Mouse (Mus musculus) forebrain, embryonic 12.5 days (tissue): ENCODE results near the gene Chn1. TPM values are rescaled to one million over a fixed set of nuclear protein-coding genes. Genes with fewer than 3 reads are reported as not detected.

ENCODE experiments used
- ATAC-seq: fragments of 200-750 bp; cut with Nextera tagmentation; 2 replicates; pipeline ENCODE4 v1.8.0; 2017; ENCODE audit warnings: moderate TSS enrichment; ENCODE audit not compliant: low FRiP score
- H3K27ac ChIP-seq: fragments of 300-500 bp; sonication (generic); 2 replicates; pipeline ENCODE4 v1.5.1; 2016; ENCODE audit warnings: mild to moderate bottlenecking
- H3K27me3 ChIP-seq: fragments of 300-500 bp; sonication (generic); 2 replicates; pipeline ENCODE4 v1.6.1; 2016; ENCODE audit warnings: mild to moderate bottlenecking
- H3K36me3 ChIP-seq: fragments of 300-500 bp; sonication (generic); replicated peaks from 2 replicates; pipeline ENCODE4 v1.6.1; 2016; ENCODE audit warnings: mild to moderate bottlenecking
- H3K4me1 ChIP-seq: fragments of 300-500 bp; sonication (generic); 2 replicates; pipeline ENCODE4 v1.6.1; 2016
- H3K4me2 ChIP-seq: fragments of 300-500 bp; sonication (generic); 2 replicates; pipeline ENCODE4 v1.6.1; 2016; ENCODE audit warnings: mild to moderate bottlenecking, moderate library complexity
- H3K4me3 ChIP-seq: fragments of 300-500 bp; sonication (generic); replicated peaks from 2 replicates; pipeline ENCODE4 v1.5.1; 2016; ENCODE audit warnings: mild to moderate bottlenecking
- H3K9ac ChIP-seq: fragments of 300-500 bp; sonication (generic); 2 replicates; pipeline ENCODE4 v1.6.1; 2016; ENCODE audit warnings: mild to moderate bottlenecking
- H3K9me3 ChIP-seq: fragments of 300-500 bp; sonication (generic); 2 replicates; pipeline ENCODE4 v1.6.1; 2016
- WGBS: fragments of 180-500 bp; shearing (Covaris S2); methylation state at CpG from one replicate; pipeline ENCODE4 v1.1.7; 2016; 5-methylcytosine and 5-hydroxymethylcytosine counted together
- polyA plus RNA-seq: library from polyadenylated mRNA; unstranded; fragments of >200 nt; fragmentation: Nextera tagmentation; extraction: Ambion mirVana; gene quantifications from 2 replicates; pipeline ENCODE4 v1.2.1, GENCODE M21; 2016

The Chn1 gene
- polyA plus RNA-seq, 1 experiment from 2014 or later: 66.0 TPM

GRCm38 (mm10) chr2:73612941-73613340 is 162.2 kb downstream of the Chn1 start:
- H3K9ac ChIP-seq: no peak overlapping the region
- WGBS: 91% methylated on average over 7 of the region's 7 CpGs
- H3K4me3 ChIP-seq: no peak overlapping the region
- no peaks in the 10 kb centered on the region for H3K9me3 ChIP-seq
- no peaks in the 10 kb centered on the region for H3K4me1 ChIP-seq
- H3K27ac ChIP-seq: no peak overlapping the region
- no peak overlapping the region for H3K4me2 ChIP-seq
- no peaks in the 10 kb centered on the region for H3K27me3 ChIP-seq
- no peak for ATAC-seq
- H3K36me3 ChIP-seq: peaks cover 53% of the 10 kb centered on the region

DNA sequence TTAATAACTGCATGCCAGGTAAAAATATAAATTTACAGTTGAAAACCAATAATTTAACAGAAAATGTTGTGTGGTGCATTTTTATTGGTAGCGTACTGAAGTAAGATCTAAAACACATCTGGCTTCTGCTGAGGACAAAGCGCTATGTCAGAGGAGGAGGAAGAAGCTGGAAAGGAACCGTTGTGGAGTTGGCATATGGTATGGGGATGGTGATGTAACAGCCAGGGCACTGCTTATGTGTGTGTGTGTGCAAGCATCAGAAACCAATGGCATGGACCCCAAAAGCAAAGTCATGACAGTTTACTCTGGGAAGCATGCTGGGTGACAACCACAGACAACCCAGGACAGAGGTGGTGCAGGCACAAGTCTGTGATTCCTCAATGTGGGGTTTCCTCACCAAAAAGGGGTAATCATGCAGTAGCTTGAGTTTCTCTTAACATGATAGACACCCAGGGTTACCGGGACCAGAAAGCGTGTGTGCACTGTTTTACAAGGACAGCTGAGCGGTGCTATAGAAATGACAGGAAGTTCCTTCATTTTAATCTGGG is 162.7 kb downstream of the Chn1 start:
- Histone ChIP-seq H3K36me3 (peaks cover 53% of the 10 kb centered on the region), H3K27me3 (no peaks in the 10 kb centered on the region), H3K4me1 (no peaks in the 10 kb centered on the region; the same call in 1 of the 2 replicates), H3K9me3 (no peaks in the 10 kb centered on the region), H3K4me3 (no peak overlapping the region), H3K27ac (no peak overlapping the region), H3K9ac (no peak overlapping the region), H3K4me2 (no peak overlapping the region)
- no peak for ATAC-seq
- WGBS: 97% methylated on average over 6 of the region's 6 CpGs

DNA sequence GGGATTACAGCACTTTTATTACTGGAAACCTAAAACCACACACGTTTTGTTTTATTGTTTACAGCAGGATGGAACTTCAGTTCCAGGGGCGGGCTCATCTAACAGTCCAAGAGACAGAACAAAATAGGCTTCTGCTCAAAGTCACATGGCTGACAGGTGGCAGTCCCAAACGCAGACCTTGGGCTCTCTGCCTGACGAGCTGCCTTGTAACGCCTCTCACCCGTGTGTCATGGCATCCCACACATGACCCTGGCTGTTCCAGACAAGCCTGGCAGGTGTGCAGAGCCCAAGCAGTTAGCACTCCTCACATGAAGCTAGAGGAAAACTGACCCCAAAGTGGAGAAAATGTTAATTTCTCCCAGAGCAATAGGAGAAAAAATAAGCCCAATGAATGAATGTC is 163.3 kb downstream of the Chn1 start:
- H3K4me1 ChIP-seq: no peaks in the 10 kb centered on the region; the same call in 1 of the 2 replicates
- no peak overlapping the region for H3K4me2 ChIP-seq
- WGBS: 90% methylated on average over 6 of the region's 6 CpGs
- H3K9me3 ChIP-seq: no peaks in the 10 kb centered on the region
- H3K4me3 ChIP-seq: no peak overlapping the region
- H3K27me3 ChIP-seq: no peaks in the 10 kb centered on the region
- no peak overlapping the region for H3K27ac ChIP-seq
- H3K36me3 ChIP-seq: peaks cover 50% of the 10 kb centered on the region
- ATAC-seq: no peak
- no peak overlapping the region for H3K9ac ChIP-seq

DNA sequence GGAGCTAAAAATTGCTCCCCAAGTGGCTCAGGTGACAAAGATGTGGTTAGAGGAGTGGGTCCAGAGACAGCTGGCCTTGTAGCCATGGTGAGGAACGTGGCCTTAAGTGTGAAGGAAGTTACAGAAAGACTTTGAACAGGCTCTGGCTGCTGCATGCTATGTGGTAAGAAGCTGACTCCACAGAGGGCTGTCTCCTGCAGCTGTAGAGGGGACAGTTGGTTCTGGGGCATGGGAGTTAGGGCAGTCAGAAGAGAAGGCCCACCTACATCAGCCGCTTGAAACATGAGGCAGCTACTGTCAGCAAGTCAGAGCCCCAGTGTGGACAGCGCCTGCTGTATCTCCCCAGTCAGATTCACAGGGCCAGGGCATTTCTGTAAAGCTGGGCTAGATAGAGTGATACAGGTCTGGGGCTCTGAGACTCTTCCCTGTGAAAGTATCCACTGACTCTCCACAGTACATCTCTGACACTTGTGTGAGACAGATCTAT is 165.4 kb downstream of the Chn1 start:
- 93% methylated on average over 3 of the region's 3 CpGs for WGBS
- Histone ChIP-seq H3K4me3 (no peak overlapping the region), H3K4me1 (peaks cover 3% of the 10 kb centered on the region), H3K36me3 (peaks cover 39% of the 10 kb centered on the region), H3K9ac (no peak overlapping the region), H3K27ac (no peak overlapping the region), H3K4me2 (no peak overlapping the region), H3K27me3 (no peaks in the 10 kb centered on the region), H3K9me3 (no peaks in the 10 kb centered on the region)
- no peak for ATAC-seq

- H3K27ac ChIP-seq: no peak overlapping the region
Measured at GRCm38 (mm10) chr2:73609067-73609723, 166.0 kb downstream of the Chn1 start.

DNA sequence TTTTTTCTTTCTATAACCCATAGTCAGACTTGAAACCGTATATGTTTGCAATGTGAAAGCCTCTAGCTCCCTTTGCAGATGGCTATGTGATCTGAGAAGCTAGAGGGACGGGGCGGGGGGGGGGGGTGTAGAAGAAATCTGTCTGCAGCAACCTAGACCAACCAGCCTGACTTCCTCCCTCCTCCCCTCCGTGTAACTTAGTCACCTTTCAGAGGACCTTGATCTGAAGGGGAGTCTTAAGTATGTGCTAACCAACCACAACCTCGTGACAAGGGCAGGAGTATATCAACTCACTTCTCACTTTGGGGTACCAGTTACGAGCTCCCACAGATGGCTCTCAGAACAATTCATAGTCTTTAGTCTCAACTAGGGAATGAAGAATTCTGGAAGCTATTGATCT is 166.8 kb downstream of the Chn1 start:
- Histone ChIP-seq H3K27me3 (no peaks in the 10 kb centered on the region), H3K9me3 (no peaks in the 10 kb centered on the region), H3K4me1 (peaks cover 3% of the 10 kb centered on the region), H3K4me2 (no peak overlapping the region), H3K36me3 (peaks cover 27% of the 10 kb centered on the region), H3K4me3 (no peak overlapping the region), H3K9ac (no peak overlapping the region), H3K27ac (no peak overlapping the region)
- no peak for ATAC-seq
- WGBS: 82% methylated on average over 6 of the region's 6 CpGs

More at GRCm38 (mm10) chr2:73609067-73609723, 166.0 kb downstream of the Chn1 start:
- Histone ChIP-seq H3K27me3 (no peaks in the 10 kb centered on the region), H3K9me3 (no peaks in the 10 kb centered on the region), H3K4me2 (no peak overlapping the region), H3K9ac (no peak overlapping the region), H3K4me1 (peaks cover 3% of the 10 kb centered on the region), H3K4me3 (no peak overlapping the region), H3K36me3 (peaks cover 34% of the 10 kb centered on the region)
- no peak for ATAC-seq
- 86% methylated on average over 5 of the region's 5 CpGs for WGBS

- no peak overlapping the region for H3K4me2 ChIP-seq
- H3K27ac ChIP-seq: no peak overlapping the region
- no peaks in the 10 kb centered on the region for H3K27me3 ChIP-seq
- no peak overlapping the region for H3K9ac ChIP-seq
- H3K36me3 ChIP-seq: peaks cover 20% of the 10 kb centered on the region
- 52% methylated on average over 4 of the region's 4 CpGs for WGBS
- no peak overlapping the region for H3K4me3 ChIP-seq
- peaks cover 3% of the 10 kb centered on the region for H3K4me1 ChIP-seq
- no peaks in the 10 kb centered on the region for H3K9me3 ChIP-seq
- no peak for ATAC-seq
Measured at GRCm38 (mm10) chr2:73607609-73608008, 167.5 kb downstream of the Chn1 start.

DNA sequence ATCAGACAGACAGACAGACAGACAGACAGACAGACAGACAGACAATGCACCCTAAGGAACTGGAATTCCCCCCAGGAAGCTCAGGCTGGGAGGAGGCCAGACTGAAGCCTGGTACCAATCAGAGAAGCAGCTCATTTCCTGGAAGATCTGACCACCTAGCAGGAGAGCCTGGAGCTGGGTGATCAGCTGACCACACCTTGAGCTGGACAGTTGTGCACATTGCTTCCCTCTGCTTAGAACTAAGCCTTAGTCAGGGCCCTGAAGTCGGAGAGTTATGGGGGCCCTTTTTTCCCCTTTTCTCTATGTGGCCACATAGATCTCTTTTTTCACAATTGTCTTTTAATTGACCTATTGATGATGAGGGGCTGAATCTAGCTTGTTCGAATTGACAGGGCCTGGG is 168.0 kb downstream of the Chn1 start:
- H3K4me2 ChIP-seq: no peak overlapping the region
- H3K36me3 ChIP-seq: peaks cover 17% of the 10 kb centered on the region
- no peak overlapping the region for H3K27ac ChIP-seq
- no peak overlapping the region for H3K4me3 ChIP-seq
- H3K9ac ChIP-seq: no peak overlapping the region
- ATAC-seq: no peak
- peaks cover 3% of the 10 kb centered on the region for H3K4me1 ChIP-seq
- no peaks in the 10 kb centered on the region for H3K9me3 ChIP-seq
- WGBS: 62% methylated on average over 2 of the region's 2 CpGs
- no peaks in the 10 kb centered on the region for H3K27me3 ChIP-seq

DNA sequence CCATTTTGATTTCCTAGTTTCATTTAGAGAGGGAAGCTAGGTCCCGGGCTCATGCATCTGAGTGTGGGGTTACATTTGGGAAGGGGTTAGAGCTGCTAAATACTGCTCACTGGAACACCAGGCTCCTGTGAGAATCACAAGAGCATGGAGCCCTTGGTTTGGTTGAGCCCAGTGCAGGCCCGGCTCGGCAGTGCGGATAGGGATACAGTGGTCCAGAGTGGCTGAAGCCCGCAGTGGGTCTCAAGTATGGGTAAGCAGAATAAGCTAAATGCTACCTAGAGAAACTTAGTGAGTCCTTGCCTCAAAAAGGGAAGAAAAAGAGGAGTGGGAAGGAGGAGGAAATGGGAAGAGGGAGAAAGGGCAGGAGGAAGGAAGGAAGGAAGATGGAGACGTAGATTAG is 168.5 kb downstream of the Chn1 start:
- Histone ChIP-seq H3K4me3 (no peak overlapping the region), H3K4me1 (peaks cover 3% of the 10 kb centered on the region), H3K4me2 (no peak overlapping the region), H3K27ac (no peak overlapping the region), H3K27me3 (no peaks in the 10 kb centered on the region), H3K9ac (no peak overlapping the region), H3K36me3 (peaks cover 13% of the 10 kb centered on the region), H3K9me3 (no peaks in the 10 kb centered on the region)
- no peak for ATAC-seq
- WGBS: 94% methylated on average over 6 of the region's 6 CpGs

DNA sequence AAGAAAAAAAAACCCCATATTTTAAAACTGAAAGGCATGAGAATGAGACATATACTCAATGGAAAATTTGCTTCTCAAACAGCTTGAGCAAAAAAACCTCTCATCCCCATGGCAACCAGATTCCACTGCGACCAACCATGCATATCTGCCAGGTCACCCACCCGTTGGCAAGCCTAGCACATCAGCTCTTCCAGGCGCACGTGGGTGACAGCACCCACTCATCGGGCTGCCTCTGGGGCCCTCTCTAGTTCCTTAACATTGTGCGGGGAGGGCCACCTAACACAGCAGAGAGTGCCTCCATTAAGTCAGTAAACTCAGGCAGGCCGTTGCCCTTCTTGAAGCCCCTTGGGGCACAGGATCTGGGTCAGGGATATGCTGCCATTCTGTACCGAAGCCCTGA is 170.1 kb downstream of the Chn1 start:
- ATAC-seq: no peak
- WGBS: 81% methylated on average over 8 of the region's 8 CpGs

DNA sequence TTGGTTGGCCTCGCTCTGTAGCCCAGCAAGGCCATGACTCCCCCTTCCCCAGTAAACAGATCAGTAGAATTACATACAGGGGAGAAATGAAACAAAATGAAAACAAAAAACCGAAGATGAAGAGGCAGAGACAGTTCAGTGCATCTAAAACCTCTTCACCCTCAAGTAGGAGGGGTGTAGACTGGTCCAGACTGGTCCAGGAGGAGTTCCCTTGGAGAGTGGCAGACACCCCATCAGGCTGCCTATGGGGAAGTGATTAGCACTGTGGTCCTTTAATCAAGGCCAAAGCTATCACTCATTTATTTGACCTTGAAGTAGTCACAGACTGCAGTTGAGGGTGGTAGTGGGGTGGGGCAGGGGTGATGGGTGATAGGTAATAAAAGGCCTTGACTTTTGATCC is 170.6 kb downstream of the Chn1 start:
- WGBS: 87% methylated on average over 2 of the region's 2 CpGs
- Histone ChIP-seq H3K4me1 (peaks cover 3% of the 10 kb centered on the region), H3K9me3 (no peaks in the 10 kb centered on the region), H3K36me3 (no peaks in the 10 kb centered on the region), H3K27me3 (no peaks in the 10 kb centered on the region), H3K4me3 (no peak overlapping the region), H3K27ac (no peak overlapping the region), H3K4me2 (no peak overlapping the region), H3K9ac (no peak overlapping the region)
- no peak for ATAC-seq

More for the DNA sequence above, 170.1 kb downstream of the Chn1 start:
- Histone ChIP-seq H3K4me2 (no peak overlapping the region), H3K9me3 (no peaks in the 10 kb centered on the region), H3K4me1 (peaks cover 3% of the 10 kb centered on the region), H3K4me3 (no peak overlapping the region), H3K36me3 (0 out of 2 replicates have a peak, but pooled peaks cover 3% of the 10 kb centered on the region), H3K9ac (no peak overlapping the region), H3K27ac (no peak overlapping the region), H3K27me3 (no peaks in the 10 kb centered on the region)

DNA sequence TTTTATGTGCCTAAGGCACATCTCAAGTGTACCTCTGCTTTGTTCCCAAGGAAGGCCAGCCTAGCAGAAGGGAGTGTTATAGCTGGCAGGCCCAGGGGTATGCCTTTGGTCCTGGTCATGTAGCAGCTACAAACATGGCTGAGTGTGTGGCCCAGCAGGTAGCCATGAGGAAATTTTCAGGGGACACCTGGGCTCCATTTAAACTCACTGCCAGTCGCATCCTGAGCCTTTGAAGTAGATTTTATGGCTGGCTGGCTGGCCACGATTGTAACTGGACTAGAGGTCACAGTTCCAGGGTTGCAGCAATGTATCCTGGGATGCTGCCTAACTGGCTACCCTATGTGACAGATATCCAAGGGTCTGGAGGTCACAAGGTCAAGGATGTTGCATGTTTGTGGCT is 174.5 kb downstream of the Chn1 start:
- Histone ChIP-seq H3K27ac (no peak overlapping the region), H3K4me3 (no peak overlapping the region), H3K9me3 (no peaks in the 10 kb centered on the region), H3K4me2 (no peak overlapping the region), H3K9ac (no peak overlapping the region), H3K27me3 (no peaks in the 10 kb centered on the region), H3K36me3 (no peaks in the 10 kb centered on the region), H3K4me1 (peaks cover 8% of the 10 kb centered on the region; the same call in 1 of the 2 replicates)
- ATAC-seq: no peak
- WGBS: 79% methylated on average over 2 of the region's 2 CpGs

DNA sequence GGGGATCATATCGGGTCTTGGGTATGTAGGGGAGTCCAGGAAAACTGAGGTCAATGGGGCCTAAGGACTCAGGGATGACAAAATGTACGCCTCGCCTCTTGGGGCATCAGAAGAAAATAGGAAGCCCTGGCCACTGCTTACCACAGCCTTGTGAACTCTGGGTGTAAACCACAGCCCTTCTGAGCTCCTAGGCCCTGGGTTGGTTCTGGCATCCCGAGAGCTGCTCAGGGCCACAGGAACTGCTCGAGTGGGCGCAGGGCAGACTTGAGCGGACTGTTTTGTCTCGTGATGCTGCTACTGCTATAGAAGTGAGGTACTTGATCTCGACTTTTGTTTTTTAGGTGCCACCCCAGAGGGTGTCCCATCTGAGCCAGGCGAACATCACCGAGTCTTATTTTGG is 177.4 kb downstream of the Chn1 start:
- Histone ChIP-seq H3K27me3 (no peaks in the 10 kb centered on the region), H3K27ac (no peak overlapping the region), H3K4me2 (no peak overlapping the region), H3K9ac (no peak overlapping the region), H3K36me3 (no peaks in the 10 kb centered on the region), H3K4me3 (no peak overlapping the region), H3K9me3 (no peaks in the 10 kb centered on the region), H3K4me1 (peaks cover 4% of the 10 kb centered on the region; the same call in 1 of the 2 replicates)
- no peak for ATAC-seq
- WGBS: 91% methylated on average over 11 of the region's 11 CpGs
